Mouse (Mus musculus) lung, adult 18-20 months (tissue): ENCODE results near the gene Cep128.
"Not testable (repeated sequence)": the region's sequence is repeated elsewhere in the genome, so short reads cannot be mapped to it uniquely, and the experiment has no call there.

Experiments
- DNase-seq, 2 experiments: peaks; one replicate each; pipeline ENCODE4 v3.0.0; 2022; ENCODE audit warnings: mixed read lengths in 2 of 2

Gene Cep128

GRCm38 (mm10) chr12:91052301-91052700 is 331.9 kb downstream of the Cep128 start:
- DNase-seq, result no peak

GRCm38 (mm10) chr12:91050593-91051325 is 333.4 kb downstream of the Cep128 start:
- DNase-seq, result no peak

- no peak for DNase-seq
Measured at GRCm38 (mm10) chr12:91041363-91041762, 342.8 kb downstream of the Cep128 start.

DNA sequence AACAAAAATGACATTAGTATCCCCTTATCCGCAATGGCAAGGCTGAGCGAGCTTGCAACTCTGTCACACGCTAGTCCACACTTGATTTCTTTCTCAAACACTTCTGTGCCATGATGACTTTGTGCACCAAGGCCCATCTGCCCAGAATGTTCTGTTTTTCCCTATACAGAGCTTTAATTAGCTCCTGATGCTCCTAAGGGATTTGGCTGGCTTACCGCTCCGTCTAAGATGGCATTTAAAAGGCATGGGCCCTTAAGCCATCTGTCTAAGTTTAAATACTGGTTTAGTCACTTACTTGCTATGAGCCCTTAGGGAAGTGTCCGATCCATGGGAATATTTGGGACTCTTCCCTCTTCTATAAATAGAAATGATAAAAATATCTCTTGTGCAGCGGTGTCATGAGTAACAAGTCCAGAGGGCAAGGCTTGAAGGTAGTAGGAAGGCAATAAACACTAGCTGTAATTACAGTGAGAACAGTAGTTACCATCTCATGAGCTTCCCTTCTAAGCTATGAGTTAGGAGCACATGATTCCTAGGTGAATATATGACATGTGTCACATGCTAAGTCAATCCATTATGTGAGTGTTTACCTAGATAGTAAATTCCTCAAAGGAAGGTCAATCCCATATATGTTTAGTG is 343.8 kb downstream of the Cep128 start:
- no peak for DNase-seq

DNA sequence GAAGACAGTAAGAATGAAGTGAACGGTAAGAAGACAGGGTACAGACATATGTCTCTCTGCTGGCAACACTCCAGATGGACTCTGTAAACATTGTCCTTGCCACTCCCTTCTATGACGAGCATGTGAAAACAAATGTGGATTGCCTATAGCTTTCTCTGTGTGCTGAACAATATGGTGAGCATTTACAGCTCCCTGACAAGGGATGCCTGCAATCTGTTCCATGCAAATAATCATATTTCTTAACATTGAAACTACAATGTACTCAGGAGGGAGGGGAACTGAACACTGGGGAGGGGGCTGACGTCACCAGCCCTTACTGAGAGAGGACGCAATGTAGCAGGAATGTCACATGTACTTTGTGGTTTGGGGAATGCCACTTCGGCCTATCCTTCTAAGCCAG is 355.1 kb downstream of the Cep128 start:
- DNase-seq, result no peak

DNA sequence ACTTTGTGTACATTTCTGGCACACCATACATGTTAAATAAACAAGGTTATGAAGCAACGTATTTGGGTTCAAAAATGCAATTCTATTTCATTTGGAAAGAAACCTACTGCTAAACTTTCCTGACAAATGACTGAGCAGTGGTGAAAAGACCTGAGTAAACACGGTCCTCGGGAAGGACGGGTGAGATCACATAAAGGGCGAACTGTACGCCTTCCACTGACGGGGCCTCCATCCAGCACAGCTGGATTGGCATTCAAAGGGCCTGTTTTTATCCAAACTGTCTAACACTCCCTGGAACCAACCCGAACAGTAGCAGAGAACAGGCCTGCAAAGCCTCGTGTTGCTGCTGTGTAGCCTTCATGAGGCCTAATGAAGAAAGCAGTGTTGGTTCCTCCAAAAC is 356.5 kb downstream of the Cep128 start:
- DNase-seq, result no peak

DNA sequence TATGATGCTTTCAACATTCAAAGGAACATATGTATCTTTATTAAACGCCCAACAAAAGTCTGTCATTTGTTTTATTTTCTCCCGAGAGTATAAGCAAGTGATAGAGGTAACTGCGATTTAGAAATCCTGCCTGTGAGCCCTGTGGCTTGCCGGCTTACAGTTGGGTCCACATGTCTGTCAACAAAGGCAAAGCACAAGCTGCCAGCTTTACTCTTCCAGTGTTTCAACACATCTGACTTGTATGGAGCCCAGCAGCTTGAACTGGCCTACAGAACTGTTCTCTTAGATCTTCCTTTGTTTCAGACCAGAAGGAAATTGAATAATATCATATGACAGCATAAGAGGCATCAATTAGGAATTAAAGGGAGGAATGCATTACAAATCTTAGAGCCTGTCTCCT is 357.1 kb downstream of the Cep128 start:
- no peak for DNase-seq

- no peak for DNase-seq
Measured at GRCm38 (mm10) chr12:91015075-91015474, 369.1 kb downstream of the Cep128 start.

- no peak for DNase-seq
Measured at GRCm38 (mm10) chr12:91013043-91013442, 371.2 kb downstream of the Cep128 start.

DNA sequence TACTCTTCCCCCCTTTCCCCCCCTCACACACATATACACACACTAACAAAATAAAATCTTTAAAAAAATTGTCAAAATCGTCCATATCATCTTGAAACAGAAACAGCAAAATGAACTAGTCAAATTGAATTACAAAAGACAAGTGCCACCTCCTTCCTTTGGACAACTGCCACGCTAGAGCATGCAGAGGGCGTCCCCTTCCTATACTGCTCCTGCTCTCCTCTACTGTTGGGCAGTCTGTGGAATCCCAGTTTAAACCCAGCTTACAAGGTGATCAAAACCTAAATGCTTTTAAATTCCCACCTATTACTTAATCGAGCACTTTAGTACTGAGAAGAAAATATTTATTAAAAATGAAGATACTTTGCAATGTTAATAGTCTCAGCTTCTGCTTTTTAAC is 372.0 kb downstream of the Cep128 start:
- no peak for DNase-seq

DNA sequence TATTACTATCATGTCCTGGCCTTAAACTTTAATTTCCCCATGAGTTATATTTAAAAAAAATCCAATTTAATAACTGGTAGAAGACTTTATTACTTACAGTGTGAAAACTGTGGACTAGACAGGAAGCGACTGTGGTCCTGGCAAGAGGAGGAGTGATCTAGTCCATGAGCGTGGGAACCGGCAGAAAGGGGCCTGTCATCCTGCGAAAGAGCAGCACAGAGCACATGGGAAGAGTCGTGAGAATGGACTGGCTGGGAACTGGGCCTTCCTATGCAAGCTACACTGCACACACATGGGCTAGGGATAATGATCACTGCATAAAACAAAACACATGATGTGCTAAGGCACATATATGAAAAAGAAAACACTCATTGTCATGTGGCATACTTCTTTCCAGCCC is 375.5 kb downstream of the Cep128 start:
- no peak for DNase-seq

DNA sequence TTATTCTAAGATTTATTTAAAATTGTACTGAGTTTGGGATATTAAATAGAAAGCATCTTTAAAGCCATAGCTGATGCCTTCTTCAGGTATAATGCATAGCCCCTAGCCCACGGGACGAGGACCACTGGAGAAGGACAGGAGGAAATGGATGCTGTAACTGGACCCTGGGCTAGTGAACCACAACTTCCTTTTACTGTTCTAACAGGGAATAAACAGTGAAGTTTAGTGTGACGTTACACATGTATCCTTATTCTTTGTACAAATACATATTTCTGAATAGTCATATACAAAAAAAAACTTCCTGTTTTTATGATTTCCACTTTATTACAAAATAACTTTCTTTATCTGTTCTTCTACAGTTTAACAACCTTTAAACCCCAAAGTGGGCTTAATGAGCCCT is 376.0 kb downstream of the Cep128 start:
- no peak for DNase-seq

DNA sequence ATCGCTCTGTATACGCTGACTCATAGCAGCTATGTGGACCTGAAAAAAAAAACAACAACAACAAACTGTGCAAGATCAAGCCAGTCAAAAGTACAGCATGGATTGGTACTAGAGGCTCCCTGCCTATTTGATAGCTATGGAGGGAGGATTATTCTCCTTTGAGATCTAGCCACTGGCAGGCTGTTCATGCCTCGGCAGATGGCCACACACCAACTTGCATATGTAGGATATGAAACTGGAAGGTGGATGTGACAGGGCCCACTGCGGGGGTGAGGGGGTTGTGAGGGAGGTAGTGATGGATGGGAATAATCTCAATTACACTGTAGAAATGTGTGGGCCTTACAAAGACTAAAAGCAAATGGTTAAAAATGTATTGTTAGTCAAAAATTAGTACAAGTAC is 386.7 kb downstream of the Cep128 start:
- DNase-seq, result no peak

DNA sequence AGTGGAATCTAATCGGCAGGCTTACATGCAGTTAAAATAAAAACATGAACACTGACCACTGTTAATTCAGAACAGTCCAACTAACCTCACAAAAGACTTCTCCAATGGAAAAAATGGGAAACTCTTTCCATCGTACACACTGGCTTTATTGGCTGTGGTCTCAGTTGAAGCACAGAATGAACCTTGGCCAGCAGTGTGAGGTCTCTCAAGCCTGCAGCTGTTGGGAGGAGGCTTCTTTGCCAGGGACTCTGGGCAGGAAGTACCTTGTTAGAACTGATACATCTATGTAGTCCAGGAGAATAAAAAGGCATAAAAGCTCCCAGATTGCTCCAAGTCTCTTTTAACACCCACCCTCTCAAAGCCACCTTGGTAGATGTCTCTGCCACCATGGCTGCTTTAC is 390.9 kb downstream of the Cep128 start:
- DNase-seq, result no peak

GRCm38 (mm10) chr12:90987782-90988181 is 396.4 kb downstream of the Cep128 start:
- DNase-seq, result no peak

DNA sequence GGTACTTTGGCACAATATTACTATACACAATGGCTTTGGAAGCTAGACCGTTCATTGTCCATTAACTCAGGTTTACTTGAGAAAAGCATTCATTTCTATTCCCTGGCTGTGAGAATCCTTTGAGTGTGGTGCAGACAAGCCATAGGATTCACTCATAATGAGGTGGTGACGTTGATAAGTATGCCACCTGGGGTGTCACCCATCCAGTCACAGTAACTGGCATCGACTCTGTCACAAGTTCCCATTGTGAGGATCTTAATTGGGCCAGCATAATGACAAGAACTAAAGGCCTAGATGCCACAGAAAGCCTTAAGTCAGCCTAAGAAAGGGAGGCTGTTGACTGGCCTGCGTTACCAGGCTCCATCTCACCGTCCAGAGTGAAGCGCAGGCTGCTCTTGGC is 396.9 kb downstream of the Cep128 start:
- DNase-seq, result no peak

DNA sequence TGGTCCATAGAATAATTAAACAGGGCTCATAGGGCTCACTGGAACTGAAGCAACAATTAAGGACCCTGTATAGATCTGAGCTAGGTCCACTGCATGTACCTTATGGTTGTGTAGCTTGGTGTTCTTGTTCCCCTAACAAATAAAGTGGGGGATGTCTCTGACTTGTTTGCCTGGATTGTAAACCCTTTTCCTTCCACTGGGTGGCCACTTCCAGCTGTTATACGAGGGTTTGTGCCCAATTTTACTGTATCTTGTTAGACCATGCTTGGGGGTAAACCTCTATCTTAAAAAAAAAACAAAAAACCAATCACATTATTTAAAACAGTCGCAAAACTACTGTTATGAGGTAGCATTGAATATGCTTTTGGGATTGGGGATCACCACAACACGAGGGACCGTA is 402.2 kb downstream of the Cep128 start:
- DNase-seq, result no peak

DNA sequence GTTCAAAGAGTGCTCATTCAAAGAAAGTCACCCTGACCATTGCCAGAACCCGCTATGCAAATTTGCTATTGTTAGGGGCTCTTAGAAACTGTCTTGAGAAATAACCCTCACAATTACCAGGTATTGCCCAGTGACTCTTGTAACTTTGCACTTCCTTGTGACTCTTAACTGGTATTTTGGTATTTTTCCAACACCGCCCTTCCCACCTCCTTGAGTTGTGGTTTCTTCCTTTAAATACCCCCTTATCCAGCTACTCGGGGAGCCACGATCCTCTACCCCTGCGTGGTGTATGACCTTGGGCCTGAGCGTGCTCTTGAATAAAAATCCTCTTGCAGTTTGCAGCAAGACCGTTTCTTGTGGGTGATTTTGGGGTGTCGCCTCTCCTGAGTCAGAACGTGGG is 407.8 kb downstream of the Cep128 start:
- not testable (repeated sequence) for DNase-seq

- DNase-seq, result no peak
Measured at GRCm38 (mm10) chr12:90975429-90975828, 408.8 kb downstream of the Cep128 start.

GRCm38 (mm10) chr12:90971156-90971555 is 413.1 kb downstream of the Cep128 start:
- DNase-seq, result no peak

DNA sequence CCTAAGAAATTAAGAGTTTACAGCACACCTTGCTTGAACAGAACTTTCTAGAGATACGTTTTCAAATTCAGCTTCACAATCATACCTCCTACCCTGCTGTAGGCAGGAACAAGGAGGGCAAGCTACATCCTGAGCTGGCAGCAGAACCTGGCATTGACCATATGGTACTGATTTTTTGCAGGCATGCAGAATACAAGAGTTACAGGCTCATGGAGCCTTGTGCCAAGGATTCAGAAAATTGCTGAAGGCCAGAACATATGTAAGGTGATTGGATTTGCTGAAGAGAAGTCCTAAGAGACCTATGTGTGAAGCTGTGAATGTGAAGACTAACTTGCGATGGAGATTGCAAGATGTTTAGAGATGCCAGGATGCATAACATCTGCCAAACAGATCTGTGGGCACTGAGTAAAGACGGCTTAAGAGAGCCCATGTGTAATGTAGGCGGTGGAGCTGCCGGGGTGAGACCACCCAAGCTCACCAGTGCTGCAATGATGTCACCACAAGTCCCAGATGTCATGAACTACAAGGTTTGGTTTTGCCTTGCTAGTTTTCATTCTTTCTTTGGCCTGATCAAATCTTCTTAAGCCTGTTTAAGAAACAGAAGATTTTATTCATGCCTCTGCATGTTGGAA is 422.7 kb downstream of the Cep128 start:
- DNase-seq, result no peak

GRCm38 (mm10) chr12:90954740-90955473 is 429.3 kb downstream of the Cep128 start:
- no peak for DNase-seq
